Mouse (Mus musculus): ENCODE results near the gene Coro1b. TPM values are rescaled to one million over a fixed set of nuclear protein-coding genes. Genes with fewer than 3 reads are reported as not detected.

The Coro1b gene
- polyA plus RNA-seq, 1 experiment from 2014 or later = 102 TPM

DNA sequence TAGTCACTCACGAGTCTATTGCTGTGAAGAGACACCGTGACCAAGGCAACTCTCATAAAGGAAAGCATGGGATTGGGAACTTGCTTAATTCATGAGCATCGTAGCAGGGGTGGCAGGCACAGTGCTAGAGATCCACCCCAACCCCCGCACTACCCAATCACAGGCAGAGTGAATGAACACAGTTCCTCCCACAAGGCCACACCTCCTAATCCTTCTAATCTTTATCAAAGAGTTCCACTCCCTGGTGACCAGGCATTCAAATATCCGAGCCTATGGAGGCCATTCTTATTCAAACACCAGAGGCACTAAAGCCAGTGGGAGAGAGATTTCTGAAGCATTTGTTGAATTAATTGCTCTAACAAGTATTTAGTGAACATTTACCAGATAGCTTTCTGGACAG lies 2.5 kb upstream of the Coro1b start:
- 91% methylated on average over 5 of the region's 5 CpGs for WGBS

DNA sequence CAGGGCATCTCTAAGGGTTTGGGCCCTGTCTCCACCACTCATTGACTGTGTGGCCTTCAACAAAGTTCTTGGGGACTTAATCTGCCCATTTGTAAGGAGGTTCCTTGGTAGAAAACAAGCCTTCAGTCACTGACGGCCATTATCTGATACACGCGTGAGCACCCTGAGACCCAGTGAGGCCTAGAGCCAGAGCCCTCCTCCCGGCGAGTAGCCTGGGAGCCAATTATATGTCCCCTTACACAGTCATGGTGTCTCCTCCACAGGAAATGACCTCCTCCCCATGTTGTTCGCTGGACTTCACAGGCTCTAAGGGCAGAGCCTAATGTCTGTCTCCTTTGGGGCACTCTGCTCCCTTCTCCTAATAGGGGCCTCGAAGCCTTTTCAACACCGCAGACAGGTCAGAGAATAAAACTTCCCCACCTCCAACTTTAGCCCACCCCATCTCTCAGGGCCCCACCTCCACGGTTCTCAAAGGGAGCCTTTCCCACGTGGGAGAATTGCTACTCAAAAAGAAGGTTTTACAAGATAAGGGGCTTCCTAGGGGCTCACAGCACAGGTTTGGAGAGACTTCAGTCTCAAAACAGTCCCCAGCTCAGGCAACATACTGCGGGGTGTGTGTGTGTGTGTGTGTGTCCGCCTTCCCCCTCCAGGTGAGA lies 1.9 kb upstream of the Coro1b start:
- peaks cover 32% of the 10 kb centered on the region for H3K4me1 ChIP-seq
- WGBS = 62% methylated on average over 12 of the region's 12 CpGs
- H3K36me3 ChIP-seq = peaks cover 11% of the 10 kb centered on the region; the same call in 1 of the 2 replicates
- no peak for ATAC-seq (ENCODE audit: low FRiP score)
- no peaks in the 10 kb centered on the region for H3K9me3 ChIP-seq (replicated peaks)
- no peak overlapping the region for H3K9ac ChIP-seq (replicated peaks)
- no peaks in the 10 kb centered on the region for H3K27me3 ChIP-seq (replicated peaks)
- H3K4me2 ChIP-seq = no peak overlapping the region
- no peak overlapping the region for H3K27ac ChIP-seq (replicated peaks)
- H3K4me3 ChIP-seq (replicated peaks) = no peak overlapping the region

More for the DNA sequence above, 2.5 kb upstream of the Coro1b start:
- Histone ChIP-seq H3K4me2 (no peak overlapping the region), H3K9ac (replicated peaks) (no peak overlapping the region), H3K27ac (replicated peaks) (no peak overlapping the region), H3K9me3 (replicated peaks) (no peaks in the 10 kb centered on the region), H3K4me3 (replicated peaks) (no peak overlapping the region), H3K4me1 (peaks cover 29% of the 10 kb centered on the region), H3K27me3 (replicated peaks) (no peaks in the 10 kb centered on the region), H3K36me3 (peaks cover 9% of the 10 kb centered on the region; the same call in 1 of the 2 replicates)
- no peak for ATAC-seq (ENCODE audit: low FRiP score)

DNA sequence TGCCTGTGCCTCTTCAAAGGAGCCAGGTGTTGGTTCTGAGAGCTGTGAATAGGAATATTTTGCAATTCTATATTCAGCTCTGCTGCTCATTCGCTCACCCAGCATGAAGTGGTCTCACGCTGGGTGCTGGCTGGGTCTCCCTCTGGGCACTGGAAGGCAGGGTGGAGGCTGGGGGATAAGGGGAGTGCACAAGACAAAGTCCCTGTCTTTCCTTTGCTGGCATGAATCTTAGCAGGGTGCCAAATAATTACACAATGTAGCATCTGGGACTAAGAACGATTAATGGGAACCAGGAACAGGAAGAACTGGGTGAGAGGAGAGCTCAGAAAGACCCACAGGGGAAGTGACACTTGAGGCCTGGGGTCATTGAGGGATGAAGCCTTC lies 1.4 kb upstream of the Coro1b start:
- no peaks in the 10 kb centered on the region for H3K9me3 ChIP-seq (replicated peaks)
- 52% methylated on average over 3 of the region's 3 CpGs for WGBS
- no peak overlapping the region for H3K4me2 ChIP-seq
- 0 out of 2 replicates have a peak overlapping the region, but pooled peaks have one; percentile 78 for H3K27ac ChIP-seq (replicated peaks)
- peaks cover 13% of the 10 kb centered on the region; the same call in 1 of the 2 replicates for H3K36me3 ChIP-seq
- no peaks in the 10 kb centered on the region for H3K27me3 ChIP-seq (replicated peaks)
- peaks cover 32% of the 10 kb centered on the region for H3K4me1 ChIP-seq
- no peak overlapping the region for H3K9ac ChIP-seq (replicated peaks)
- H3K4me3 ChIP-seq (replicated peaks) = no peak overlapping the region
- no peak for ATAC-seq (ENCODE audit: low FRiP score)

DNA sequence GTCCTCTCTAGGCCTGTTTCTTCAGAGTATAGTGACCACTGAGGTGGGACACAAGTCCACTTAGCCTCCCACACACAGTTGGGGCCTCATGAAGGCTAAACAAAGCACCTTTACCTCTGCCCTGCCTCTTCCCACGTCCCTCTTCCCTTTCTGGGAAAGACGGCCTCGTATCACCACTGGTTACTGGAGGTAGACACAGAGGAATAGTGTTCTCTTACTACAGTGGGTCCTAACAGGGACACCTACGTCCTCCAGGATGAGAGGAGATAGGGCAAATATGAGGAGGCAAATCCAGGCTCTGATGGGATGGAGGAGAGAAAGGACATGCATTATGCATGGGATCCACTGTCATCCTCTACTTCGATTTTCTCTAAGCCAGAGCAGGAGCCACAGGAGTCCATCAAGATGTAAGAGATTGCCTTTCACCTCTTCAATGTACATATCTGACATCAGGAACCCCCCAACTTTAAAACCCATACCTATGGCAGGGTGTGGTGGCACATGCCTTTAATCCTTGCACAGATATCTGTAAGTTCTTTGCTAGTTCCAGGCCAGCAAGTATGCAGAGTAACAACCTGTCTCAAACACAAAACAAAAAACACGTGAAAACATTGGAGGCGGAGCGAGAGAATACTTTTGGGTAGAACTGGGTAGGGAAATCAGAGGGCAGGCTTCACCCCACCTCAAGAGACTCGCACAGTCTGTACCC lies 483 bp upstream of the Coro1b start:
- peak; percentile 15; the same call in 1 of the 2 replicates for ATAC-seq (ENCODE audit: low FRiP score)
- Histone ChIP-seq H3K27me3 (replicated peaks) (no peaks in the 10 kb centered on the region), H3K4me1 (peaks cover 32% of the 10 kb centered on the region), H3K36me3 (peaks cover 14% of the 10 kb centered on the region; the same call in 1 of the 2 replicates), H3K9ac (replicated peaks) (peak overlapping the region; percentile 86), H3K9me3 (replicated peaks) (no peaks in the 10 kb centered on the region), H3K27ac (replicated peaks) (peak overlapping the region; percentile 78), H3K4me2 (peak overlapping the region; percentile 89), H3K4me3 (replicated peaks) (peak overlapping the region; percentile 83)
- 37% methylated on average over 9 of the region's 9 CpGs for WGBS

DNA sequence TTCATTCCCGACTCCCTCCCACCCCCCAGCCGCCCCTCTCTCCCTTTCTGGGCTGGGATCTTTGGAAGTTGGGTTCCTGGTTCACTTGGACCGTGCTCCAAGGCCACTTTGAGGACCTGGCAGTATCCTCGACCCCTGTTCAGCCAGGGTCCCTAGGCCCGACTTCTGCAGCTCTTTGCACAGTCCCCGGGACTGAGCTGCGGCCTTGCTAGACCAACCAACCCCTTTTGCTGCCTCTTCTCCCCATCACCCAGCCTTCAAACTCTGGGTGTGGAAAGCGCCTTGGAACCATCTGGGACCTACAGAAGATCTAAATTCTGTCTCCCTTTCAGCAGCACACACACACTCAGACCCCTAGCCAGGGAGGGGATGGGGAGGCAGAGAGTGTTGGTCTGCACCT lies 400 bp downstream of the Coro1b start:
- H3K36me3 ChIP-seq = peaks cover 21% of the 10 kb centered on the region; the same call in 1 of the 2 replicates
- H3K27me3 ChIP-seq (replicated peaks) = no peaks in the 10 kb centered on the region
- peaks cover 32% of the 10 kb centered on the region for H3K4me1 ChIP-seq
- peak overlapping the region; percentile 78 for H3K27ac ChIP-seq (replicated peaks)
- peak; percentile 21; the same call in 1 of the 2 replicates for ATAC-seq (ENCODE audit: low FRiP score)
- peak overlapping the region; percentile 89 for H3K4me2 ChIP-seq
- WGBS = 3% methylated on average over 7 of the region's 8 CpGs
- H3K4me3 ChIP-seq (replicated peaks) = peak overlapping the region; percentile 83
- peak overlapping the region; percentile 86 for H3K9ac ChIP-seq (replicated peaks)
- H3K9me3 ChIP-seq (replicated peaks) = no peaks in the 10 kb centered on the region

DNA sequence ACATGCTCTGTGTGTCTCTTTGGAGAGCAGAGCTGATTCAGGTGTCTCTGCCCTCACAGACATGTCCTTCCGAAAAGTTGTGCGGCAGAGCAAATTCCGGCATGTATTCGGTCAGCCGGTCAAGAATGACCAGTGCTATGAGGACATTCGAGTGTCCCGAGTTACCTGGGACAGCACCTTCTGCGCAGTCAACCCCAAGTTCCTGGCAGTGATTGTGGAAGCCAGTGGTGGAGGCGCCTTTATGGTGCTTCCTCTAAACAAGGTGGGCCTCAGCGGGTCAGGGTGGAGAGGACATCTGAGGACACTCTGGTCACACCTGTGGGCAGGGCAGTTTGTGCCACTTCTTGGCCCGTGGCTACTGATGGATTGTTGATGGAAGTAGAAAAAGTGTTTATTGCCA lies 864 bp downstream of the Coro1b start:
- Histone ChIP-seq H3K4me2 (peak overlapping the region; percentile 89), H3K4me1 (peaks cover 32% of the 10 kb centered on the region), H3K4me3 (replicated peaks) (peak overlapping the region; percentile 83), H3K36me3 (peaks cover 22% of the 10 kb centered on the region; the same call in 1 of the 2 replicates), H3K9ac (replicated peaks) (peak overlapping the region; percentile 86), H3K27me3 (replicated peaks) (no peaks in the 10 kb centered on the region), H3K9me3 (replicated peaks) (no peaks in the 10 kb centered on the region), H3K27ac (replicated peaks) (no peak overlapping the region)
- 93% methylated on average over 11 of the region's 11 CpGs for WGBS
- no peak for ATAC-seq (ENCODE audit: low FRiP score)

DNA sequence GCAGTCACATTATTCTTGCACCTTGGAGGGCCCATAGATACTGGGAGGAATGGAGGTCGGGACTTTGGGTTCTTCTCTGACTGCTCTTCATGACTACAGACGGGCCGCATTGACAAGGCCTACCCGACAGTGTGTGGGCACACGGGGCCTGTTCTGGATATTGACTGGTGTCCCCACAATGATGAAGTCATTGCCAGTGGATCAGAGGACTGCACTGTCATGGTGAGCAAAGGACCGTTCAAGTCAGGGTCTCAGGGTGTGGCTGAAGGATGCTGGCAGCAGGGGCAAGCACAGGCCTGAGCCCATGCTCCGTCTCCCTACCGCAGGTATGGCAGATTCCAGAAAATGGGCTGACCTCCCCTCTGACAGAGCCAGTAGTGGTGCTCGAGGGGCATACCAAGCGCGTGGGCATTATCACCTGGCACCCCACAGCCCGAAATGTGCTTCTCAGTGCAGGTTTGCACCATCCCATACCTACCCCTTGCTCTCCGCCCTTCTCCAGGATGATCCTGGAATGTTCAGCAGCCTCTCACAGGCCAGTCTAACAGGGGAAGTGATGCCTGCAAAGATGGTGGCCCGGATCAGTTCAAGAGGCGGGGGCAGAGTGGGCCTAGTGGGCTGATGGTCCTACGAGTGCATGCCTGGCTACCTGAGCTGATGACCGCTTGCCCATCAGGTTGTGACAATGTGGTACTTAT lies 1.5 kb downstream of the Coro1b start:
- no peak overlapping the region for H3K27ac ChIP-seq (replicated peaks)
- 92% methylated on average over 17 of the region's 17 CpGs for WGBS
- no peaks in the 10 kb centered on the region for H3K9me3 ChIP-seq (replicated peaks)
- no peak overlapping the region for H3K9ac ChIP-seq (replicated peaks)
- H3K4me3 ChIP-seq (replicated peaks) = no peak overlapping the region; the same call in 1 of the 2 replicates
- H3K27me3 ChIP-seq (replicated peaks) = no peaks in the 10 kb centered on the region
- H3K4me2 ChIP-seq = peak overlapping the region; percentile 89
- H3K36me3 ChIP-seq = peaks cover 22% of the 10 kb centered on the region; the same call in 1 of the 2 replicates
- peaks cover 32% of the 10 kb centered on the region for H3K4me1 ChIP-seq
- ATAC-seq (ENCODE audit: low FRiP score) = no peak

DNA sequence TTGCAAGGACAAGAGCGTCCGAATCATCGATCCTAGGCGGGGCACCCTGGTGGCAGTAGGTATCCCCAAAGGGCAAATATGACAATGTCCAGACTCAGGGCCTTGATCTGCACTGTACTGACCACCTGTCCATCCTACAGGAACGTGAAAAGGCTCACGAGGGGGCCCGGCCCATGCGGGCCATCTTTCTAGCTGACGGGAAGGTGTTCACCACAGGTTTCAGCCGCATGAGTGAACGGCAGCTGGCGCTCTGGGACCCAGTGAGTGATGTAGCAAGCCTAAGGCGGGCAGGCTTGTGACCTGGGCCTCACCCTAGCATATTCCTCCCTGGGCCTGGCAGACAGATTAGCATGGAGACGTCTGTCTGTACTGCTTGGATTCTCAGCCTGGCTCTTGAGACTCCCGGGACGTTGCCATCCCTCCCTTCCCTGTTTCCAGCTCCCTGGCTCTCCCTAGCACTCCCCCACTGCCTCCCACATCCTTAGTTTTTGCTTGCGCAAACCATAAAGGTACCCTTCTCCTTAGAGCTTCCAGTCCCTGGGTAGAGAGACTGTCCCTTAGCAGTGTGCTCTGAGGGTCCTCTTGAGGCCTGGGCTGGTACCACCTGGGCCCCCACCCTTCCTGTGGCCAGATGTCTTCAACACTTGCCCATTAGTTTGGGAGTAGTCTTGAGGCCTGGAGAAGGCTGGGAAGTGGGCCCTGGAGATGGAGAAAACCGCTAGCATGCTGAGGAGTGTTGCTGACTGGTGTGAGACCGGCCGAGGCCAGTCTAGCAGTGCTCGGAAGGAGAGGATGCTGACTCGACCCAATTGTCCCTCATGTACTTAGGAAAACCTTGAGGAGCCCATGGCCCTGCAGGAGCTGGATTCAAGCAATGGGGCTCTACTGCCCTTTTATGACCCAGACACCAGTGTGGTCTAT lies 2.4 kb downstream of the Coro1b start:
- Histone ChIP-seq H3K9ac (replicated peaks) (no peak overlapping the region), H3K9me3 (replicated peaks) (no peaks in the 10 kb centered on the region), H3K4me3 (replicated peaks) (no peak overlapping the region), H3K27ac (replicated peaks) (no peak overlapping the region), H3K36me3 (peaks cover 24% of the 10 kb centered on the region), H3K27me3 (replicated peaks) (no peaks in the 10 kb centered on the region), H3K4me1 (peaks cover 32% of the 10 kb centered on the region), H3K4me2 (no peak overlapping the region)
- ATAC-seq (ENCODE audit: low FRiP score) = no peak
- 90% methylated on average over 22 of the region's 22 CpGs for WGBS

DNA sequence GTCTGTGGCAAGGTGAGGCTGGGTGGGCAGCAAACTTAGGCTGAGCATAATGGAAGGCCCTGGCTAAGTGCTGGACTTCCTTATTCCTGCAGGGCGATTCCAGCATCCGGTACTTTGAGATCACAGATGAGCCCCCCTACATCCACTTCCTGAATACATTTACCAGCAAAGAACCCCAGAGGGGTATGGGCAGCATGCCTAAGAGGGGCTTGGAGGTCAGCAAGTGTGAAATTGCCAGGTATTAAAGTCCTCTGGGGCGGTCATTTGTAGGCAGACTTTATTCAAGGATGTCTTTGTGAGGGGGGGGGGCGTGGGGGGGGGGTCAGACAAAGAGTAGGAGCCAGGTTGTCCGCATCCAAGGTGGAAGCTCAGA lies 3.1 kb downstream of the Coro1b start:
- ATAC-seq (ENCODE audit: low FRiP score) = no peak
- Histone ChIP-seq H3K36me3 (peaks cover 30% of the 10 kb centered on the region), H3K27ac (replicated peaks) (no peak overlapping the region), H3K4me3 (replicated peaks) (no peak overlapping the region), H3K27me3 (replicated peaks) (no peaks in the 10 kb centered on the region), H3K9ac (replicated peaks) (no peak overlapping the region), H3K9me3 (replicated peaks) (no peaks in the 10 kb centered on the region), H3K4me1 (peaks cover 32% of the 10 kb centered on the region), H3K4me2 (no peak overlapping the region)
- 73% methylated on average over 5 of the region's 5 CpGs for WGBS

DNA sequence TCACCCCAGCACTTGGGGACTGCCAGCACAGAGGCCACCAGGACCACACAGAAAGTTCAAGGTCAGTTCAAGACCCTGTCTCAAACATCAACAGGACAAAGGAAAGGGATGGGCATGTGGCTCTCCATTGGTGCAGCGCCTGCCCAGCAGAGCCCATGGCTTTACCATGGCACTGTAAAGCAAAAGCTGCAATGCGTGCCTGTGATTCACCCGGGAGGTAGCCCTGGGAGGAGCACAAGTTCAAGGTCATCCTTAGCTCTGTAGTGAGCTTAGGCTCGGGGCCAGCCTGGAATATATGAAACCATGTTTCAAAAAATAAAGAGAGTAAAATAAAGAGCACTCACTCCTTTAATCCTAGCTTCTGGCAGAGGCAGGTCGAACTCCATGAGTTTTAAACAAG lies 3.5 kb downstream of the Coro1b start:
- no peak for ATAC-seq (ENCODE audit: low FRiP score)
- 87% methylated on average over 5 of the region's 5 CpGs for WGBS
- no peak overlapping the region for H3K27ac ChIP-seq (replicated peaks)
- H3K36me3 ChIP-seq = peaks cover 34% of the 10 kb centered on the region
- no peaks in the 10 kb centered on the region for H3K27me3 ChIP-seq (replicated peaks)
- peaks cover 32% of the 10 kb centered on the region for H3K4me1 ChIP-seq
- no peak overlapping the region for H3K4me3 ChIP-seq (replicated peaks)
- H3K4me2 ChIP-seq = no peak overlapping the region
- H3K9me3 ChIP-seq (replicated peaks) = no peaks in the 10 kb centered on the region
- H3K9ac ChIP-seq (replicated peaks) = no peak overlapping the region
